Mouse (Mus musculus): Measurements from ENCODE around the gene Rufy1. TPM values are rescaled to one million over a fixed set of nuclear protein-coding genes. Genes with fewer than 3 reads are reported as not detected.

The Rufy1 gene
- total and polyA plus RNA-seq, 2 experiments from 2014 or later: 11.3 to 19.9 TPM

DNA sequence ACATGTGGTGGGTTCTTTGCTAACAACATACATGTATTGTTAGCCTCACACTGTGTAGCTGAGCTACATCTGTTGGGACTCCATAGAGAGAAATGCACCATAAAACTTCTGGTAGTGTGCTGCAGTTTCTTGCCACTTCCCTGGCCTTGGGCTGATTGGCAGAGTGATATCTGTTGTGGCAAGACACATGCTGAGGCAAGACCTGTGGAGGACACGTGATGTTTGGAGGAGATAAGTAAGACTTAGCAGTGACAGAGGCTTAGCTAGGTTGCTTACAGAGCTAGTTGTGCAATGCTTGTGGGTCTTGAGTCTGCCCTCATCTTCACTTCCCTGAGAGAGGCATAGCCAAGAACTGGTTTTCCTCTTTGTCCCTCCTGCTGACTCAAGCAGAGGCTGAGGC lies 75.5 kb downstream of the Rufy1 start:
- H3K4me2 ChIP-seq (ENCODE audit: low read depth, low read length, poor library complexity, severe bottlenecking): no peak overlapping the region
- no peak overlapping the region for H3K27ac ChIP-seq (ENCODE audit: low read depth, low read length)
- ATAC-seq (ENCODE audit: low FRiP score) (no peak), DNase-seq (ENCODE audit: low spot score) (no peak)
- no peak overlapping the region for H3K9ac ChIP-seq (replicated peaks; ENCODE audit: low read length, poor library complexity, severe bottlenecking)
- H3K36me3 ChIP-seq (ENCODE audit: insufficient read depth, low read length): no peaks in the 10 kb centered on the region
- H3K4me1 ChIP-seq (ENCODE audit: insufficient read depth, low read length): no peaks in the 10 kb centered on the region
- no peak for TF ChIP-seq CTCF (IDR thresholded peaks at IDR 0.05)
- 89% methylated on average over 1 of the region's 1 CpGs for WGBS
- H3K4me3 ChIP-seq (ENCODE audit: low read depth, low read length): no peak overlapping the region
- no peaks in the 10 kb centered on the region for H3K27me3 ChIP-seq (ENCODE audit: insufficient read depth, low read length)
- H3K9me3 ChIP-seq (ENCODE audit: low read length): no peaks in the 10 kb centered on the region

DNA sequence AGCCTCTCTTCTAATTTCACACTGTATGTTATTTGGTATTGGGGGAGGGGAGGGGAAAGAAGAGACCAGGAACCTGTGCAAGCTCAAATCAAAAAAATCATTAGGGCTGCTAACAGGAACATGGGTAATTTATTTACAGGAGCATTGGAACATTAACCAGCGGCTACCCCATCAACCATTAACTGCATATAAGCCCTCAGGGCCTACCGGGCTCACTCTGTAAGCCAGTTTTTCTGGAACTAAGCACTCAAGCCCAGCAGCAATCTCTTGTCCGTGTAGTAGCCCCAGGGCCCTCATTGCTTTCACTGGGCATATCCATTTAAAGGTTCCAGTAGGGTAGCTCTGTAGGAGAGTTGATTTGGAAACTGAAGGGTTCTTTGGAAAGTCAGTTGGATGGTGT lies 76.1 kb downstream of the Rufy1 start:
- ATAC-seq (ENCODE audit: low FRiP score) (no peak), DNase-seq (ENCODE audit: low spot score) (no peak)
- TF ChIP-seq CTCF (IDR thresholded peaks at IDR 0.05): no peak
- Histone ChIP-seq H3K4me2 (ENCODE audit: low read depth, low read length, poor library complexity, severe bottlenecking) (no peak overlapping the region), H3K9ac (replicated peaks; ENCODE audit: low read length, poor library complexity, severe bottlenecking) (no peak overlapping the region), H3K36me3 (ENCODE audit: insufficient read depth, low read length) (no peaks in the 10 kb centered on the region), H3K4me1 (ENCODE audit: insufficient read depth, low read length) (no peaks in the 10 kb centered on the region), H3K9me3 (ENCODE audit: low read length) (no peaks in the 10 kb centered on the region), H3K27ac (ENCODE audit: low read depth, low read length) (no peak overlapping the region), H3K4me3 (ENCODE audit: low read depth, low read length) (no peak overlapping the region), H3K27me3 (ENCODE audit: insufficient read depth, low read length) (no peaks in the 10 kb centered on the region)
- 81% methylated on average over 3 of the region's 3 CpGs for WGBS

DNA sequence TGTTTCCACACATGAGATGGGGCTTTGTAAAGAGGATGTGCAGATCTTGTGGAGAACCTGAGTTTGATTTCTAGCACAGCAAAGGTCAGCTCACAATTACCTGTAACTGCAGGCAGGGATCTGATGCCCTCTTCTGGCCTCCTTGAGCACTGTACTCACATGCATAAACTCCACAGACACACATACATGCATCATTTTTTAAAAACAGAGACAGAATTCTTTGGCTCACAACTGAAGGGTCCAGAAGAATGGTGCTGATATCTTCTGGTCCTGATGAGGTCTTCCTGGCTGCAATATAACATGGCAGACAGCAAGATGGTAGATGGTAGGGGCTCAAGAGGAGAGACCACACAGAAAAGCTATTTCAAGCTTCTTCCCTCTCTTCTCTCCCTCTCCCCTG lies 76.8 kb downstream of the Rufy1 start, which contains the start of gene Cby3:
Gene Cby3, plus strand, starts transcription at position 301 of the 400 bp plus-strand sequence.
- no peaks in the 10 kb centered on the region for H3K4me1 ChIP-seq (ENCODE audit: insufficient read depth, low read length)
- no peak for TF ChIP-seq CTCF (IDR thresholded peaks at IDR 0.05)
- H3K4me2 ChIP-seq (ENCODE audit: low read depth, low read length, poor library complexity, severe bottlenecking): no peak within 1 kb of the TSS
- no peak within 1 kb of the TSS for H3K9ac ChIP-seq (replicated peaks; ENCODE audit: low read length, poor library complexity, severe bottlenecking)
- no peaks in the 10 kb centered on the region for H3K36me3 ChIP-seq (ENCODE audit: insufficient read depth, low read length)
- DNase-seq (ENCODE audit: low spot score) (no peak), ATAC-seq (ENCODE audit: low FRiP score) (no peak)
- no peak within 1 kb of the TSS for H3K4me3 ChIP-seq (ENCODE audit: low read depth, low read length)
- H3K27ac ChIP-seq (ENCODE audit: low read depth, low read length): no peak within 1 kb of the TSS
- H3K9me3 ChIP-seq (ENCODE audit: low read length): no peaks in the 10 kb centered on the region
- H3K27me3 ChIP-seq (ENCODE audit: insufficient read depth, low read length): no peaks in the 10 kb centered on the region

DNA sequence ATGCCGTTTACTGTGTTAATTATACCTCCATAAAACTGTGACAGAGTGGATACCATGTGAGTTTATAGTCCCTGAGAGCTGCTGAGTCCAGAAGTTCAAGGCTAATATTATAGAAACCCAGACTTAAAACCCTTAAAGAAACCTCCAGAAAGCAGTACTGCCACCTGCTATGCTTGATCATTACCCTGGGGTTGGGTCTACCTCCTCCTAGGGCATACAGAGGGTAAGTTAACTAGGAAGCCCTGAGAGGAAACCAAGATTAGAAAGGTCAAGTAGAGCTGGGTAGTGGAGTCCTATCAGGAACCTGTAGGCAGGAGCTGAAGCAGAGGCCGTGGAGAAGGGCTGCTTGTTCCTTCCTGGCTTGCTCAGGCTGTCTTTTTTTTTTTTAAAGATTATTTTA lies 78.7 kb downstream of the Rufy1 start:
- H3K4me2 ChIP-seq (ENCODE audit: low read depth, low read length, poor library complexity, severe bottlenecking): no peak overlapping the region
- WGBS: 88% methylated on average over 2 of the region's 2 CpGs
- no peak overlapping the region for H3K4me3 ChIP-seq (ENCODE audit: low read depth, low read length)
- H3K27ac ChIP-seq (ENCODE audit: low read depth, low read length): no peak overlapping the region
- no peak overlapping the region for H3K9ac ChIP-seq (replicated peaks; ENCODE audit: low read length, poor library complexity, severe bottlenecking)
- no peaks in the 10 kb centered on the region for H3K36me3 ChIP-seq (ENCODE audit: insufficient read depth, low read length)
- no peaks in the 10 kb centered on the region for H3K9me3 ChIP-seq (ENCODE audit: low read length)
- ATAC-seq (ENCODE audit: low FRiP score) (no peak), DNase-seq (ENCODE audit: low spot score) (no peak)
- no peaks in the 10 kb centered on the region for H3K27me3 ChIP-seq (ENCODE audit: insufficient read depth, low read length)
- H3K4me1 ChIP-seq (ENCODE audit: insufficient read depth, low read length): no peaks in the 10 kb centered on the region
- no peak for TF ChIP-seq CTCF (IDR thresholded peaks at IDR 0.05)

DNA sequence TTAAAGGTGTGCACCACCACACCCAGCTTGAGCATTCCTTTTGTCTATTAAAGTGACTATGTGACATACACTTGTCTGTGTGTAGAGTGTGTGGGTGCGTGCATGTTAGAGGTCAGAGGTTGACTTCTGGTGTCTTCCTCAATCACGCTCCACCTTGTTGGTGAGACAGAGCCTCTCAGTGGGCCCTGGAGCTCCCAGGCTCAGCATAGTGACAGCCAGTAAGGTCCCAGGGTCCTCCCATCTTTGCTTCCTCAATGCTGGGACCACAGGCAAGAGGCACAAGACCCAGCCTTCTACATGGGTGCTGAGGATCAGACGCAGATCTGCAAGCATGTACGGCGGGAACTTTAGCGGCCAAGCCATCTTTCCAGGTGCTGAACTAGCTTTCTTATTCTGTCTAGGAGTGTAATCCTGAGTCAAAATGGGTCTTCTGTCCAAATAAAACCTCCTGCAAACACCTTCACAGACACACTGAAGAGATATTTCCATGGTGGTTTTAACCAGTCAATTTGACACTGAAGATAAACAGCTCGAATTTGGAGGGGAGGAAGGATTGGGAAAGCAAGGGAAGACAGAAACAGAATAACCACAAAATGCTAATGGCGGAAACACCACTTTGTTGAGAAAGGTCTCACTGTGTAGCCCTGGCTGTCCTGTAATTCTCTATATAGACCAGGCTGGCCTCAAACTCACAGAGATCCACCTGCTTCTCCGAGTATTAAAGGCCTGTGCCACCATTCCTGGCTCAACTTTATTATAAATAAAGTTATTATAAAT lies 84.5 kb downstream of the Rufy1 start:
- no peak for DNase-seq (ENCODE audit: low spot score)
- Histone ChIP-seq H3K36me3 (ENCODE audit: insufficient read depth, low read length) (no peaks in the 10 kb centered on the region), H3K4me1 (ENCODE audit: insufficient read depth, low read length) (no peaks in the 10 kb centered on the region), H3K9me3 (ENCODE audit: low read length) (no peaks in the 10 kb centered on the region), H3K27ac (ENCODE audit: low read depth, low read length) (no peak overlapping the region), H3K4me2 (ENCODE audit: low read depth, low read length, poor library complexity, severe bottlenecking) (no peak overlapping the region), H3K27me3 (ENCODE audit: insufficient read depth, low read length) (no peaks in the 10 kb centered on the region), H3K4me3 (ENCODE audit: low read depth, low read length) (no peak overlapping the region), H3K9ac (replicated peaks; ENCODE audit: low read length, poor library complexity, severe bottlenecking) (no peak overlapping the region)
- TF ChIP-seq CTCF (IDR thresholded peaks at IDR 0.05): no peak
- WGBS: 88% methylated on average over 9 of the region's 9 CpGs
- ATAC-seq (ENCODE audit: low FRiP score): no peak

DNA sequence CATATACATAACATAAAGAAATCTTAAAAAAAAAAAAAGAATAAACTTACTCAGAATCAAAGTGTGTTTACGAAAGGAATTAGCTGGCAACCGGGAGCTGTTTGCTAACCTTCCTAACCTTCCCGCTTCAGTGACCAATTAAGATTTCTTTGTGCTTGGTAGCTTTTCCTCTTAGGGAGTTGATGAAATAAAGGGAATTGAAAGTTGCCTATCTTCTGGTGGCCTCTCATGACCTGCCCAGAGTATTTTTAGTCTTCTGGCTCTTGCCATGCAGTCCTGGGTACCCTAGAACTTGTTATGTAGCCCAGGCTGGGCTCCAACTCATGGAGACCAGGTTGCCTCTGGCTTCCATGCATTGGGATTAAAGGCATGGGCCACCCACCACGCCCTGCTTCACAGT lies 85.4 kb downstream of the Rufy1 start:
- DNase-seq (ENCODE audit: low spot score) (no peak), ATAC-seq (ENCODE audit: low FRiP score) (no peak)
- Histone ChIP-seq H3K4me3 (ENCODE audit: low read depth, low read length) (no peak overlapping the region), H3K9me3 (ENCODE audit: low read length) (no peaks in the 10 kb centered on the region), H3K36me3 (ENCODE audit: insufficient read depth, low read length) (no peaks in the 10 kb centered on the region), H3K9ac (replicated peaks; ENCODE audit: low read length, poor library complexity, severe bottlenecking) (no peak overlapping the region), H3K4me1 (ENCODE audit: insufficient read depth, low read length) (no peaks in the 10 kb centered on the region), H3K27ac (ENCODE audit: low read depth, low read length) (no peak overlapping the region), H3K4me2 (ENCODE audit: low read depth, low read length, poor library complexity, severe bottlenecking) (no peak overlapping the region), H3K27me3 (ENCODE audit: insufficient read depth, low read length) (no peaks in the 10 kb centered on the region)
- 78% methylated on average over 4 of the region's 4 CpGs for WGBS
- TF ChIP-seq CTCF (IDR thresholded peaks at IDR 0.05): no peak

MicroRNAs within 50 kb of the gene (microRNA counts, 519-probe panel; counts per million panel counts)
- microRNA mmu-miR-804: 4,178 counts per million, percentile 83 among the panel's probes with 10 or more counts

Small RNA genes lying within 50 kb of the gene (microRNA-seq; reads per million reads assigned to microRNA genes)
- gene Mir804 (ENCODE audit: borderline number of aligned reads): not detected

Other genes with a start within 250 kb of the Rufy1 start
- gene Sqstm1, start 220.3 kb downstream of the Rufy1 start, total RNA-seq (2014; rRNA removed): 314 and 335 TPM in 2 replicates
- 455 and 484 TPM in 2 replicates for gene Sqstm1, start 220.3 kb downstream of the Rufy1 start, polyA plus RNA-seq (2015; fragmentation: Nextera tagmentation; extraction: Ambion mirVana)
- 115 and 152 TPM in 2 replicates for gene Mgat4b, start 220.2 kb downstream of the Rufy1 start, total RNA-seq (2014; rRNA removed)
- 77.3 and 77.9 TPM in 2 replicates for gene Mgat4b, start 220.2 kb downstream of the Rufy1 start, polyA plus RNA-seq (2015; fragmentation: Nextera tagmentation; extraction: Ambion mirVana)
- gene Ltc4s, start 192.5 kb downstream of the Rufy1 start, total RNA-seq (2014; rRNA removed): 3.5 and 21.3 TPM in 2 replicates
- gene Ltc4s, start 192.5 kb downstream of the Rufy1 start, polyA plus RNA-seq (2015; fragmentation: Nextera tagmentation; extraction: Ambion mirVana): 5.3 and 6.0 TPM in 2 replicates
- gene Maml1, start 138.8 kb downstream of the Rufy1 start, total RNA-seq (2014; rRNA removed): 12.5 and 12.8 TPM in 2 replicates
- gene Maml1, start 138.8 kb downstream of the Rufy1 start, polyA plus RNA-seq (2015; fragmentation: Nextera tagmentation; extraction: Ambion mirVana): 1.5 and 1.6 TPM in 2 replicates
- 227 and 275 TPM in 2 replicates for gene Canx, start 105.5 kb downstream of the Rufy1 start, total RNA-seq (2014; rRNA removed)
- 235 and 244 TPM in 2 replicates for gene Canx, start 105.5 kb downstream of the Rufy1 start, polyA plus RNA-seq (2015; fragmentation: Nextera tagmentation; extraction: Ambion mirVana)
- gene Cby3, start 76.7 kb downstream of the Rufy1 start, total RNA-seq (2014; rRNA removed): 0.71 TPM in 1 of 2 replicates, not detected in the other
- 0.92 and 1.8 TPM in 2 replicates for gene Cby3, start 76.7 kb downstream of the Rufy1 start, polyA plus RNA-seq (2015; fragmentation: Nextera tagmentation; extraction: Ambion mirVana)
- 215 and 300 TPM in 2 replicates for gene Hnrnph1, start 54.1 kb downstream of the Rufy1 start, total RNA-seq (2014; rRNA removed)
- gene Hnrnph1, start 54.1 kb downstream of the Rufy1 start, polyA plus RNA-seq (2015; fragmentation: Nextera tagmentation; extraction: Ambion mirVana): 262 and 273 TPM in 2 replicates
- gene Adamts2, start 171.0 kb upstream of the Rufy1 start, total RNA-seq (2014; rRNA removed): 12.7 and 17.9 TPM in 2 replicates
- gene Adamts2, start 171.0 kb upstream of the Rufy1 start, polyA plus RNA-seq (2015; fragmentation: Nextera tagmentation; extraction: Ambion mirVana): 4.5 and 4.9 TPM in 2 replicates